Mouse (Mus musculus) E14TG2a.4 (cell line): ENCODE measurements around the gene Faah.

ENCODE experiments used
- H3K27me3 ChIP-seq: 2 replicates; pipeline ENCODE4 v1.6.1; 2014; ENCODE audit warnings: low read length, control low read depth; ENCODE audit not compliant: insufficient read depth
- H3K36me3 ChIP-seq: 2 replicates; pipeline ENCODE4 v1.6.1; 2014; ENCODE audit warnings: low read length, control low read depth; ENCODE audit not compliant: insufficient read depth
- H3K4me1 ChIP-seq: replicated peaks from 2 replicates; pipeline ENCODE4 v1.6.1; 2014; ENCODE audit warnings: low read depth, low read length, control low read depth
- H3K4me3 ChIP-seq: replicated peaks from 2 replicates; pipeline ENCODE4 v1.5.1; 2014; ENCODE audit warnings: mild to moderate bottlenecking, low read length
- H3K9me3 ChIP-seq: 2 replicates; pipeline ENCODE4 v1.6.1; 2014; ENCODE audit warnings: low read length, control low read depth
- CTCF ChIP-seq: conservative IDR thresholded peaks from 2 replicates; pipeline ENCODE4 v1.5.1; 2014; ENCODE audit warnings: low read length
- NANOG ChIP-seq: IDR thresholded peaks from 2 replicates; pipeline ENCODE4 v1.6.1; 2014; ENCODE audit warnings: borderline replicate concordance, low read length, mixed read lengths
- POU5F1 ChIP-seq: IDR thresholded peaks from 2 replicates; pipeline ENCODE4 v1.6.1; 2014; ENCODE audit warnings: low read length, borderline replicate concordance

The Faah gene

DNA sequence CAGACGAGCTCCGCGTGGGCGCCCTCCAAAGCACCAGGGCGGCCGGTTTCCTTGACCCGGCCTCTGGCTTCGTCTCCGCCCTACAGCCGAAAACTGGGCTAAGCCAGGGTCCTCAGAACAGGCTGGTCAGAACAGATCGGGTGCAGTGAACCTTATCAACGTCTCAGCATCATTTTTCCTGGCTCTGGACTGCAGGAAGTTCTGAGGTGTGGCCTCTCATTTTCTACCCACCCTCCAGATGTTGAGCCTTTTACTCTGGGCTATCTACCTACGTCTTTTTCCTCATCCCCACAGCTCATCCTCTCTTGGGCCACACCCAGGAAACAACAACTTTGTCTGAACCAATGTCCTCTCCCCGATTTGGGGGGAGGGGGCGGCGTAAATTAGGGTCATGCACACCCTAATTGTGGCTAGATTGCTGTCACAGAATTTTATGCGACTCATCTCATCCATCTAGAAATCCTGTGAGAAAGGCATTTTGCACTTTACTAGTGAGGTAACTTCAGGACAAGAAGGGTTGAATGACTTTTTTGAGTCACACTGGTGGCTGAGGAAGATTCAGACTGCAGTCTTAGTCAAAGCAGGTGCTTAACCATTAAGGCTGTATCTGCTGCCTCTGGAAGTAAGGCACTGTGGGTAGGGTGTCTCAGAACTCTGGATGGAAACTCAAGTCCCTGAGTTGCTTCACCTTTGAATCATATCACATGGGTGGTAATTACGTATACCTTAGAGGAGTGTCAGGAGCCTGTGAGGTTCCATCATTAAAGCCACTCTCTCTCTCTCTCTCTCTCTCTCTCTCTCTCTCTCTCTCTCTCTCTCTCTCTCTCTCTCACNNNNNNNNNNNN lies at the start of gene Faah:
Faah (minus strand) TSS at position 25 of the 845 bp plus-strand sequence.
- Histone ChIP-seq H3K36me3 (no peaks in the 10 kb centered on the region), H3K27me3 (peaks cover 70% of the 10 kb centered on the region), H3K4me3 (peak within 1 kb of the TSS; percentile 88), H3K4me1 (peaks cover 15% of the 10 kb centered on the region), H3K9me3 (no peaks in the 10 kb centered on the region)
- TF ChIP-seq NANOG (no peak), CTCF (no peak), POU5F1 (no peak)

DNA sequence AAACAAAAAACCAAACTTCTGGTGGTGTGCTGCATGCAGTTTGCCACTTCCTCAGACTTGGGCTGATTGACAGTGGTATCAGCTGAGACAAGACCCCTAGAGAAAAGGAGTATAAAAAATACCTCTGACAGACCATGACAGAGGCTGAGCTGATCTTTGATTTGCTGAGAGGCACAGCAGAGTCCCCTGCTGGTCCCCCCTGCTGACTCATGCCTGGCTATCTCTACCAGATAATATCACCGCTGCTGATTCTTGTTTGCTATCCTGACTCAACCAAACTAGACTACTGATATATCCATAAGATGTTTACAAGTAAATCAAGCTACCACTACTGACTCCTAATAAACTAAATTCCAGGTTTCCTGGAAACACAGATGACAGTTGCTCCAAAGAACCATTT lies 46.1 kb upstream of the Faah start:
- Histone ChIP-seq H3K36me3 (peaks cover 40% of the 10 kb centered on the region), H3K27me3 (no peaks in the 10 kb centered on the region), H3K4me1 (peaks cover 2% of the 10 kb centered on the region; the same call in 1 of the 2 replicates), H3K4me3 (no peak overlapping the region), H3K9me3 (no peaks in the 10 kb centered on the region)
- TF ChIP-seq POU5F1 (no peak), CTCF (no peak), NANOG (no peak)

DNA sequence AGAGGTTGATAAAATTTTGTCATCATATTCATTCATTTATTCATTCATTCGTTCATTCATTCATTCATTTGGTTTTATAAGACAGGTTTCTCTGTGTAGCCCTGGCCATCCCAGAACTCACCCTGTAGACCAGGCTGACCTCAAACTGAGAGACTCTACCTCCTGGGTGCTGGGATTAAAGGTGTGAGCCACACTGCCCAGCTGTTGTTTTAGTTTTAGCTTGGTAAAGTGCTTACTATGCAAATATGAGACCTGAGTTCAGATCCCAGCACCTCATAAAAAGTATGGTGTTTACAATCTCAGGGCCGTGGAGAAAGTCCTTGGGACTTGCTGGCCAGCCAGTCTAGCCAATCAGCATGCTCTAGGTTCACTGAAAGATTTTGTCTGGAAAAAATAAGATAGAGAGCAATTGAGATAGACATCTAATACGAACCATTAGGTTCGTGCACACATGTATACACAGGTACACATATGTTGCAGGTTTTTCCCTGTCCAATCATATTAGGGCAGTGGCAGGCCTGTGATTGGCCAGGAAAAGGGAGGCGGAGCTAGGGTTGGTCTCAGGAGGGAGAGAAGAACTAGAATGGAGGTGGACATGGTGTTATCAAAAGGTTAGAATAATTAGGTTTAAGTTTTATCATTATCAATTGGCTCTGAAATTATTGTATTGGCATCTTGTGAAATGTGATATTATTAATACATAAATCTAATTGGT lies 41.4 kb upstream of the Faah start:
- TF ChIP-seq NANOG = no peak
- no peak for TF ChIP-seq POU5F1
- Histone ChIP-seq H3K27me3 (no peaks in the 10 kb centered on the region), H3K36me3 (no peaks in the 10 kb centered on the region), H3K9me3 (no peaks in the 10 kb centered on the region), H3K4me1 (peaks cover 7% of the 10 kb centered on the region), H3K4me3 (peak overlapping the region; percentile 64)

DNA sequence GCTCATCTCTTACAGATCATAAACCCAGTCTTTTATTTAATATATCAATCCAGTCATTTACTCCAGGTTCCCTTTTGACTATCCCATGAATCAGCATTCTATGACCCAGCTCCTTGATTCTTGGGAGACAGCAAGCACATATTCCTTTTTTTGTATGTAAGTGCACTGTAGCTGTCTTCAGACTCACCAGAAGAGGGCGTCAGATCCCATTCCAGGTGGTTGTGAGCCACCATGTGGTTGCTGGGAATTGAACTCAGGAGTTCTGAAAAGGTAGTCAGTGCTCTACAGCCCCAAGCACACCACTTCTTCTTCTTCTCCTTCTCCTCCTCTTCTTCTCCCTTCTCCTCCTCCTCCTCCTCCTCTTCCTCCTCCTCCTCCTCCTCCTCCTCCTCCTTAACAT lies 39.8 kb upstream of the Faah start:
- H3K9me3 ChIP-seq = no peaks in the 10 kb centered on the region
- no peak overlapping the region for H3K4me3 ChIP-seq
- H3K27me3 ChIP-seq = no peaks in the 10 kb centered on the region
- H3K36me3 ChIP-seq = no peaks in the 10 kb centered on the region
- peaks cover 17% of the 10 kb centered on the region for H3K4me1 ChIP-seq
- TF ChIP-seq NANOG = no peak
- peak; percentile 55 for TF ChIP-seq CTCF
- no peak for TF ChIP-seq POU5F1

DNA sequence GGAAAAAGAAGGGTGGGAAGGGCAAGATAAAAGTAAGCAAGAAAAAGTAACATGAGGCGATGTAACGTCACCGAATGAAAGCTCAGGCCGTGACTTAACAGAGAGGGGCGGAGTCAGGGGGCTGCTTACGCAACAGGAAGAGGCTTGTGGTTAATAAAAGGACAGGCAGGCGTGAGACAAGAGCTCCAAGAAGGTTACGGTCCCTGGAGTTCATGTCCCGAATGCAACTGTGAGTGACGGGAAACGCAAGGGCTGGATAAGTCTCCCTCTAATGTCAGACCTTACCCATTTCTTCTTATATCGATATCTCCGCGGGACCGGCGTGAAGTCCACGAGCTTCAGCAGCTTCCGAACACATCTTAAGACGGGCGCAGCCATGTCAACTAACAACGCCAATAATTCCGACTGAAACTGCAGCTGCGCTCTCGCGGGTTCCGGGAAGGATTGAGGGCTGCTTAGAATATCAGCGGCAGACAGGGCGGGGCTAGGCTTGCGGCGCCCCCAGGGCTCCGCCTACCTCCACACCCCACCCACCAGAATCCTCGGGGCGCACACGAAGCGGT lies 35.8 kb upstream of the Faah start, which contains the start of gene Nsun4:
Nsun4 (minus strand) TSS at position 478 of the 563 bp plus-strand sequence.
- Histone ChIP-seq H3K27me3 (no peaks in the 10 kb centered on the region), H3K36me3 (peaks cover 31% of the 10 kb centered on the region), H3K4me1 (peaks cover 29% of the 10 kb centered on the region), H3K4me3 (peak within 1 kb of the TSS; percentile 84), H3K9me3 (no peaks in the 10 kb centered on the region)
- TF ChIP-seq NANOG (no peak), CTCF (no peak), POU5F1 (no peak)

DNA sequence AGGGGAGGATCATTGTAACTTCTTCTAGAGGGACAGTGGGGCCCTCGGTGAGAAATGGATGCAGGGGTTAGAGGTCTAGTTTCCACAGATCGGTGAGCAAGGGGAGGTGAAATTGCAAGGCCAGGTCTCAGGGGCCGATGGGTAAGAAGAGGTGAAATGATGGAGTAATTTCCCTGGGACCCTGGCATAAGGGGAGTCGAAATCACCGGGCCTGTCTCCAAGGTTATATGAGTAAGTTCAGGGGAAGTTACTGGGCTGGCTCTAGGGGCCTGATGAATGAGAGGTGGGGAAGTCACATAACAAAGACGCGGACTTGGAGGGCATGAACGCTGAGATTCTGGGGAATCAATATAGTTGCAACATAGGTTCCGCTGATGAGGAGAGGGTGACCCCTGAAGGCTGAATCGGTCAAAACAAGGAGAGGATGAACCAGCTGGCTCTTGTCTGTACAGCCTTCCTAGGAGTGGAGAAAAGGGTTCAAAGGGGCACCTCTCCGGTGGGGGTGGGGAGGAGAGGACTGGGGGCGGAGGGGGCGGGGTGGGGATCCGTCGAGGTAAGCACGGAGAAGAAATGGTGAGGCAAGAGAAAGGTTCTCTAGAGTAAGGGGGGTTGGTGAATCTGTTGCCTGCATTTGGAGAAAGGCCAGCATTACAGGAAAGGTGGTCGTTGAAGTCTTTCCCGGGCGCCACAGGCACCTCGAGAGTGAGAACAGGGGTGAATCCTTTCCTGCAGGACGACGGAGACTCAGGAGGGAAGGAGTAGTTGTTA lies 35.0 kb upstream of the Faah start:
- Histone ChIP-seq H3K4me3 (peak overlapping the region; percentile 84), H3K36me3 (peaks cover 39% of the 10 kb centered on the region), H3K9me3 (no peaks in the 10 kb centered on the region), H3K27me3 (no peaks in the 10 kb centered on the region), H3K4me1 (peaks cover 29% of the 10 kb centered on the region)
- TF ChIP-seq NANOG (no peak), CTCF (0 out of 2 replicates have a peak, but pooled peaks have one; percentile 3)

DNA sequence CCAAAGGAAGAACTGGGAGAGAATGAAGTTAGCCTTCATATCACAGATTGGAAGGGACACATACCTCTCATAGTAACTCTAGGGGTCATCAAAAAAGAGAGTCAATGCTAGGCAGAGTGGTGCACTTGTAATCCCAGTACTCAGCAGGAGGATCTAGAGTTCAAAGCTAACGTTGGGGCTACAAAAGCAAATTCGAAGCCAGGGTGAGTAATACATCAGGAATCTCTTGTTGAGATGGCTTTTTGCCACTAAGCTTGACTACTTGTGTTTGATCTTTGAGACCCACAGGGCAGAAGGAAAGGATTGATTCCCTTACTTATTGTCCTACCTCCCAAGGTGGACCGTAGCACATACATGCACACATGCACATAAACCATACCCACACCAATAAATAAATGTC lies 31.5 kb upstream of the Faah start:
- TF ChIP-seq CTCF (no peak), NANOG (no peak), POU5F1 (no peak)
- Histone ChIP-seq H3K4me3 (no peak overlapping the region), H3K9me3 (no peaks in the 10 kb centered on the region), H3K27me3 (no peaks in the 10 kb centered on the region), H3K36me3 (peaks cover 58% of the 10 kb centered on the region), H3K4me1 (peaks cover 25% of the 10 kb centered on the region)

DNA sequence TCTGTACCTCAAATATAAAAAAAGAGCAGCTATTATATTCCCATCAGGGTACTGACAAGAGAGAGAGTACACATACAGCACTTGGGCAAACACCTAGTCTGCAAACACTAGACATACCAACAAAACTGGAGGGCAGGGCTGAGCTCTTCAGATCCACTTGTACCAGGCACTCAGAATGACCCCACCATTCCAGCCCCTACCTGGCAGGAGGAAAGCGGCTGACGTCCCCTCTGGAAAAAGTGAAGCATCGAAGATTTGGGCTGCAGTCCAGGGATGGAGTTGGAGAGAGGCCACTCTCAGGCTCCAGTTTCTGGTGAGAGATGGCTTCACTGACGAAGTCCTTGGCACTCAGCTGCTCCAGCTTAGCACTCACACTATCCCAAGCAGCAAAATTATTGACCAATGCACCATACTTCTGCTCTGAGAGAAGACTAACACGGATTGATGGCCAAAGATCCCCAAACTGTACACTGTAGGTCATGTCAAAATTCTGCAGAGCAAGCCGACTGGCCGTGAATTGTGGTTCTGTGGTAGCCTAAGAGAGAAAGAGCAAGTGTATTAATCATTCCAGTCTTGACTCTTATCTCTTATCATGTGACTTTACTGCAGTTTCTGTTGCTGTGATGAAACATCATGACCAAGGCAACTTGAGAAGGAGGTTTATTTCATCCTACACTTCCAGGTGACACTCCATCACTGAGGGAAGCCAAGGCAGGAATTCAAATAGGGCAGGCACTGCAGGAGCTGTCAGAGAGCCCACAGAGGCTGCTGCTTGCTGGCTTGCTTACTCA lies 30.6 kb upstream of the Faah start:
- Histone ChIP-seq H3K4me1 (peaks cover 21% of the 10 kb centered on the region), H3K4me3 (no peak overlapping the region), H3K27me3 (no peaks in the 10 kb centered on the region), H3K9me3 (no peaks in the 10 kb centered on the region), H3K36me3 (peaks cover 66% of the 10 kb centered on the region)
- no peak for TF ChIP-seq CTCF
- no peak for TF ChIP-seq NANOG
- TF ChIP-seq POU5F1 = no peak
